Mouse (Mus musculus): ENCODE results near the gene Nup205.

Nup205 gene

DNA sequence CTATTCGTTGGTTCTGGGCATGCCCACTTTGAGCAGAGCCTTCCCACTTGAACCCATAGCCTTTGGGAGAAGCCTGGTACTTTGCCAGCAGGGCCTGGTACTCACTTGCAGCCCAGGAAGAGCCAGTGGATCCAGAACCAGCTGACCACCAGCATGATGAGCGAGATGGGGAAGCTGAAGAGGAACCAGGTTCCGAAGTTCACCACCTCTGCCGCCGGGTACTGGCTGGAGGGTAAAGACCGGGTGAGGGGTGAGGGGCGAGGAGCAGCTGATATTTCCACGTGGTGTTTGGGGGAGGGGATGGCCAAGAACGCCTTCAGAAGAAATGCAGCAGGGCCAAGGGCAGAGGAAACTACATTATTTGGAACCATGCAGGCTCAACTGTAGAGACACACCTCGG lies 102.1 kb downstream of the Nup205 start:
- no peak for DNase-seq (ENCODE audit: low spot score in 2 of 2)

- DNase-seq (ENCODE audit: low spot score in 2 of 2): peak; percentile 71 to 80
Observed at GRCm38 (mm10) chr6:35288114-35288761, 111.0 kb downstream of the Nup205 start.

DNA sequence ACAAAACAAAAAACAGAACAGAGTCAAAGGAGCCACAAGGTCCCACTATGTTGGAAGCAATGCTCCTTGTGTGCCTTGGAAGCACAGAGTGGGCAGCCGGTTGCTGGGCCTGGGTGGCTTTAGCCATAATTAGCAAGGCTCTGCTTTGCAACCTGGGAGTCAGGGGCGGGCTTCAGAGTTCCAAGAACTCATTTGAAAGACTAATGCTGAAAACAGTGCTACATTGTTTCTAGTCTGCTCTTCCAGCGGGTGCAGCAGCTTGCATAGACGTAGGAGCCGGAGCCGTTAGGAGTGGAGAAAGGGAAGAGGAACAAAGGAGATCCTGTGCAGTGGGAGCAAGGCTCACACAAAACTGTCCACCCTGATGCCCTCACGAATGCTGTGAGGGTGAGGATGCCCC lies 111.7 kb downstream of the Nup205 start:
- no peak for DNase-seq (ENCODE audit: low spot score in 2 of 2)

DNA sequence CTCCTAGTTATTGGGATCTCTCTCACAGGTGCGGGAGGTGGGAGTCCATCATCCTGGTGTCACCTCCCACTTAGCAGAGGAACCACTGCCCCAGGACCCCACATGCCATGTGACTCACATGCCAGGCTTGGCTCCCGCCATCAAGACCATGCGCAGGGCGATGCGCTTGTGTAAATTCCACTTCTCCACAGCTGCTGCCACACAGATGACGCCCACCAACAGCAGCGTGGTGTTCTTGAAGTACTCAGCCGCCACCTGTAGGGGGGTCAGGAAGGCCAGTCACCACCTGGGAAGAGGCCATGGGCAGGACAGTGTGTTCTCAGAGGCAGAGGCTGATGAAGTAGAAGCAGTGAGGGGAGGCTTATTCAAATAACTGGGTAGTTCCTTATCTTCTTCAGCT lies 112.5 kb downstream of the Nup205 start:
- no peak for DNase-seq (ENCODE audit: low spot score in 2 of 2)

DNA sequence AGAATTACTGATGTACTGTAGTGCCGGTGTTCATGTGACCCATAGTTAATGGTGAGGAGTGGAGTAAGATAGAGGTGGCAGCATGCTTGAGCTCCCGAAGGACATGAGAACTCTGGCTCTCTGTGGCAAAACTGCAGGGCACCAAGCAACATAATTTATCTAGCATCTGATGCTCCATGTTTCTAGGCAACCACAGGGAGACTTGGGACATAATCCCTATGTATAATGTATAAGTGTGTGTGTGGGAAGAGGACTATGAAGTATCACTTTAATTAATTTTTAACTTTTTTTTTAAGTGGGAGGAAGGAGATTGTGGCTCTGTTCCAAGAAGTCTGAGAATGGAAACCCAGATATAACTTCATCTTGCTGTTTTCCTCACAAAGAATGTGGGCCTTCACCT lies 117.7 kb downstream of the Nup205 start:
- no peak for DNase-seq (ENCODE audit: low spot score in 2 of 2)

DNA sequence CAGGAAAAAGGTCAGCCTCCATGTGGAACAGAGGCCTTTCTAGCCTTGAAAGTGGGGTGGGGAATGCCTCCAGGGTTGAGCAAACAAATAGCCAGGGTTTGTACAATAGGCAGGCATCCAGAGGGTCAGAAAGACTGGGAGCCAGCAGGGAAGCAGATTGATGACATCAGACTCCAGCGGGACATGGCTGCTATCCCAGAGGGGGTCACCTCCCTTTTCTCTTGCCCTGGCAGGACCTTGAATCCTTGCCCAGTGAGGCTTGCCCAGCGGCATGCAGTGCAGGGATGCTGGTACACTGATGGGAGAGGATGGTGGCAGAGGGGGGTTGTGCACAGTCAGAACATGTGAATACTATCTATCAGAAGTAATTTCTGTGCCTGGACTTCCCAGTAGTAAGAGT lies 119.8 kb downstream of the Nup205 start:
- no peak for DNase-seq (ENCODE audit: low spot score in 2 of 2)

All from urinary bladder, adult 18-20 months (tissue).